Mouse (Mus musculus) bone marrow, adult 2 months (tissue): ENCODE measurements at regions not wholly inside any gene's neighbourhood (a gene's known extent, or its start where the extent isn't known, plus 50 kb on each side); places are given as distances from the start of the nearest gene placed in this dataset.

Experiments
- H3K27ac ChIP-seq: fragments of 200-500 bp; 2 replicates; pipeline ENCODE4 v1.5.1; 2012; ENCODE audit warnings: low read depth, mild to moderate bottlenecking, control low read depth, inconsistent platforms, low read length; ENCODE audit not compliant: control insufficient read depth, poor library complexity, insufficient read depth
- H3K4me1 ChIP-seq: fragments of 200-500 bp; 2 replicates; pipeline ENCODE4 v1.6.1; 2011; ENCODE audit warnings: low read length; ENCODE audit not compliant: control insufficient read depth, insufficient read depth
- H3K4me3 ChIP-seq: fragments of 200-500 bp; replicated peaks from 2 replicates; pipeline ENCODE3; 2011; ENCODE audit warnings: mild to moderate bottlenecking, low read depth, low read length, control low read depth; ENCODE audit not compliant: control insufficient read depth
- CTCF ChIP-seq: fragments of 200-500 bp; IDR thresholded peaks from 2 replicates; pipeline ENCODE4 v1.5.1; 2011; ENCODE audit warnings: low read length, control low read depth; ENCODE audit not compliant: control insufficient read depth, insufficient read depth
- POLR2A ChIP-seq: fragments of 200-500 bp; IDR thresholded peaks from 2 replicates; pipeline ENCODE4 v1.6.1; 2011; ENCODE audit warnings: low read depth, mild to moderate bottlenecking, control low read depth, low read length, borderline replicate concordance; ENCODE audit not compliant: control insufficient read depth
- WGBS: fragments of 180-500 bp; shearing (Covaris S2); methylation state at CpG from one replicate; pipeline ENCODE4 v1.1.7; 2018; 5-methylcytosine and 5-hydroxymethylcytosine counted together

GRCm38 (mm10) chr6:39283761-39284415, 77.3 kb upstream of the Kdm7a start:
- WGBS, result 73% methylated on average over 9 of the region's 9 CpGs
- no peak overlapping the region for H3K4me3 ChIP-seq
- no peak overlapping the region for H3K27ac ChIP-seq
- peaks cover 6% of the 10 kb centered on the region for H3K4me1 ChIP-seq
- TF ChIP-seq POLR2A, result no peak
- no peak for TF ChIP-seq CTCF

DNA sequence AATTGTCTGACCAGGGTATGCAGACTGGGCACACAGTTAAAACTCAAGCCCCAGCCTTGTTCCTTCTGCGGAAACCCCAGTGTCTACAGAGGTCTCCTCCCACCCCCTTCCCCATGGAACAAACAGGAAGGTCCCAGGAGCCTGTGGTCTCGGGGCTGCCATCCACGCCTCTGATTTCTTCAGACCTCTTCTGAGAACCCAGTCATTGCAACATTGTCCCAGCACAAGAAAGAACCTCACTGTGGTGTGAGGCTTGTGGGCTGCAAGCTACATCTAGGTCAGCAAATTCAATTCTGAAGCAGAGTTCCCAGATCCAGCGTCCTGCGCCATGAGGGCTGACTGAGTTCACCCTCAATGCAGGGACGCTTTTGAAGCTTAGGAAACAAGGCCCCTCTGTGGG, 71.7 kb upstream of the Kdm7a start:
- TF ChIP-seq POLR2A (no peak), CTCF (no peak)
- no peak overlapping the region for H3K4me3 ChIP-seq
- H3K4me1 ChIP-seq, result peaks cover 9% of the 10 kb centered on the region
- 39% methylated on average over 6 of the region's 6 CpGs for WGBS
- peak overlapping the region; percentile 65 for H3K27ac ChIP-seq

GRCm38 (mm10) chr6:39274774-39275502, 68.3 kb upstream of the Kdm7a start:
- no peak for TF ChIP-seq CTCF
- TF ChIP-seq POLR2A, result no peak
- 60% methylated on average over 12 of the region's 12 CpGs for WGBS
- H3K27ac ChIP-seq, result peak overlapping the region; percentile 75; the same call in 1 of the 2 replicates
- no peak overlapping the region for H3K4me3 ChIP-seq
- peaks cover 9% of the 10 kb centered on the region for H3K4me1 ChIP-seq

DNA sequence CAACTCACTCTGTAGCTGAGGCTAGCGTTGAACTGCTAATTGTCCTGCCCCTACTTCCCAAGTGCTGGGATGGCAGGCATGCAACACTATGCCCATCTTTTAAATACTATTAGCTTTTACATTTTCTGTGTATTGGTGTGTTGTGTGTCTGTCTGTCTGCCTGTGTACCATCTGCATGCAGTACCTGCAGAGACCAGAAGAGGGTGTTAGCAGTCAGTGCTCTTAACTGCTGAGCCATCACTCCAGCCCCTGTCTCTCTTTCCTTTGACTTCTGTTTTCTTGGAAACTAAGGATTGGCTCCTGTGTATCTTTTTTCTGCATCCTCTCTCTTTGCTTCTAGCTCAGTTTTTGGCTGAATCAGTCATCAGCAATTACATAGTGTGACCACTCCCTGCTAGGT, 66.8 kb upstream of the Kdm7a start:
- TF ChIP-seq CTCF (no peak), POLR2A (no peak)
- Histone ChIP-seq H3K4me3 (no peak overlapping the region), H3K27ac (no peak overlapping the region), H3K4me1 (peaks cover 9% of the 10 kb centered on the region)
- 83% methylated on average over 1 of the region's 1 CpGs for WGBS

DNA sequence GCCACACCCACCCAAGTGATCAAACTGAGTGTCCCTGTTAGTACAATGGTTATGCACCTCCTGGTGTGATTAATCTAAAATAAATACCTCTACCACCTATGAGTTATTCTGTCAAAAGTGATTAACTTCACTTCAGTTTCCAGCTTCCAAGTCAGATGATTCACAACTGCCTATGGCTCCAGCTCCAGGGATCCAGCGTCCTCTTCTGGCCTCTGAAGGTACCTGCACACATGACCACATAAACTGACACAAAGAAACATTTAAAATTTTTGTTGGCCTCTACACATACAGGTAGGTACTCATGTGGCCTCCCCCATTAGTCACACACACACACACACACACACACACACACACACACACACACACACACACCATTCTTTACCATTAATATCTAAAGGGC, 63.9 kb upstream of the Kdm7a start:
- TF ChIP-seq CTCF (0 out of 2 replicates have a peak, but pooled peaks have one; percentile 14), POLR2A (no peak)
- 83% methylated on average over 1 of the region's 1 CpGs for WGBS
- H3K4me3 ChIP-seq, result no peak overlapping the region
- H3K4me1 ChIP-seq, result peaks cover 4% of the 10 kb centered on the region
- no peak overlapping the region for H3K27ac ChIP-seq

- no peak overlapping the region for H3K27ac ChIP-seq
- 72% methylated on average over 5 of the region's 5 CpGs for WGBS
- no peak for TF ChIP-seq POLR2A
- TF ChIP-seq CTCF, result no peak
- H3K4me1 ChIP-seq, result peaks cover 3% of the 10 kb centered on the region
- no peak overlapping the region for H3K4me3 ChIP-seq
Observed at GRCm38 (mm10) chr6:39269706-39270105, 63.1 kb upstream of the Kdm7a start.

- peaks cover 3% of the 10 kb centered on the region; the same call in 1 of the 2 replicates for H3K4me1 ChIP-seq
- no peak overlapping the region for H3K4me3 ChIP-seq
- WGBS, result 35% methylated on average over 8 of the region's 8 CpGs
- TF ChIP-seq POLR2A (no peak), CTCF (no peak)
- no peak overlapping the region for H3K27ac ChIP-seq
Observed at GRCm38 (mm10) chr6:39268647-39269428, 62.2 kb upstream of the Kdm7a start.

- Histone ChIP-seq H3K4me3 (no peak overlapping the region), H3K27ac (no peak overlapping the region), H3K4me1 (peaks cover 3% of the 10 kb centered on the region; the same call in 1 of the 2 replicates)
- no peak for TF ChIP-seq POLR2A
- TF ChIP-seq CTCF, result no peak
- 22% methylated on average over 4 of the region's 4 CpGs for WGBS
Observed at GRCm38 (mm10) chr6:39264722-39265121, 58.1 kb upstream of the Kdm7a start.
